Mouse (Mus musculus): Measurements from ENCODE around the gene Piezo1.

The Piezo1 gene

GRCm38 (mm10) chr8:122497016-122497734 lies 54.0 kb downstream of the Piezo1 start:
- DNase-seq (ENCODE audit: low spot score): no peak

- no peak for DNase-seq (ENCODE audit: low spot score)
These were observed 62.7 kb downstream of the Piezo1 start for GRCm38 (mm10) chr8:122488387-122488786.

GRCm38 (mm10) chr8:122484831-122485230 lies 66.3 kb downstream of the Piezo1 start:
- no peak for DNase-seq (ENCODE audit: low spot score)

- DNase-seq (ENCODE audit: low spot score): no peak
These were observed 67.3 kb downstream of the Piezo1 start for GRCm38 (mm10) chr8:122483877-122484276.

- DNase-seq (ENCODE audit: low spot score): no peak
These were observed 68.7 kb downstream of the Piezo1 start for GRCm38 (mm10) chr8:122482448-122482847.

- DNase-seq (ENCODE audit: low spot score): peak; percentile 93
These were observed 75.4 kb downstream of the Piezo1 start, which contains the start of the genes Rnf166 and Ctu2 for GRCm38 (mm10) chr8:122475580-122476320. Gene Rnf166 (minus strand): TSS chr8:122476064. Gene Ctu2 (plus strand): TSS chr8:122476143.

- peak; percentile 63 for DNase-seq (ENCODE audit: low spot score)
These were observed 76.1 kb downstream of the Piezo1 start for GRCm38 (mm10) chr8:122474951-122475560.

GRCm38 (mm10) chr8:122473911-122474421 lies 77.2 kb downstream of the Piezo1 start:
- DNase-seq (ENCODE audit: low spot score): no peak

GRCm38 (mm10) chr8:122470691-122471090 lies 80.4 kb downstream of the Piezo1 start:
- no peak for DNase-seq (ENCODE audit: low spot score)

- no peak for DNase-seq (ENCODE audit: low spot score)
These were observed 81.2 kb downstream of the Piezo1 start for GRCm38 (mm10) chr8:122469965-122470364.

- no peak for DNase-seq (ENCODE audit: low spot score)
These were observed 81.7 kb downstream of the Piezo1 start for GRCm38 (mm10) chr8:122469407-122469806.

GRCm38 (mm10) chr8:122467816-122468215 lies 83.3 kb downstream of the Piezo1 start:
- no peak for DNase-seq (ENCODE audit: low spot score)

- no peak for DNase-seq (ENCODE audit: low spot score)
These were observed 86.1 kb downstream of the Piezo1 start for GRCm38 (mm10) chr8:122464985-122465384.

GRCm38 (mm10) chr8:122463651-122464640 lies 87.2 kb downstream of the Piezo1 start:
- DNase-seq (ENCODE audit: low spot score): no peak

GRCm38 (mm10) chr8:122462510-122462909 lies 88.6 kb downstream of the Piezo1 start:
- DNase-seq (ENCODE audit: low spot score): no peak

GRCm38 (mm10) chr8:122461473-122462148 lies 89.5 kb downstream of the Piezo1 start:
- DNase-seq (ENCODE audit: low spot score): no peak

- DNase-seq (ENCODE audit: low spot score): peak; percentile 64
These were observed 90.3 kb downstream of the Piezo1 start, which contains the start of gene Snai3 for GRCm38 (mm10) chr8:122460524-122461472. Gene Snai3 (minus strand): TSS chr8:122460733.

- DNase-seq (ENCODE audit: low spot score): no peak
These were observed 91.1 kb downstream of the Piezo1 start for GRCm38 (mm10) chr8:122459990-122460389.

GRCm38 (mm10) chr8:122459218-122459900 lies 91.8 kb downstream of the Piezo1 start:
- DNase-seq (ENCODE audit: low spot score): no peak
